Mouse (Mus musculus) erythroblast, embryonic 14.5 days (primary cell): ENCODE data around the gene Hist1h2bp.

Experiments used
- GATA1 ChIP-seq: IDR thresholded peaks from 2 replicates; pipeline ENCODE4 v1.6.1; 2012; ENCODE audit warnings: low read length, inconsistent platforms, mixed read lengths
- TAL1 ChIP-seq: IDR thresholded peaks from 3 replicates; pipeline ENCODE4 v1.6.1; 2012; ENCODE audit warnings: low read length, inconsistent platforms, mixed read lengths

GRCm38 (mm10) chr13:21781021-21781555, 6.2 kb upstream of the Hist1h2bp start:
- TF ChIP-seq TAL1 (no peak), GATA1 (no peak)
